ENCODE assay signal across 9 mouse cellular contexts in genomic region chr1:92696848-92697247, GRCm38 (mm10). TPM values are rescaled to one million over a fixed set of nuclear protein-coding genes. Genes with fewer than 3 reads are reported as not detected.
DNase-seq lines count a peak whose midpoint lies in the region; ATAC-seq and TF ChIP-seq lines count a peak whose summit lies in the region.
"Had no signal": no experiment of that assay in that cellular context is flagged by ENCODE, and none has a peak within 500 bp of the region (broad histone marks: within the 10 kb centered on the region; RNA-seq: fewer than 3 reads in every experiment).

No protein-coding gene starts in this region.

- H3K4me2 ChIP-seq in embryonic facial prominence, embryonic 14.5 days (ENCODE audit: low read depth, low read length), result no peak overlapping the region
- no peak overlapping the region for H3K4me2 ChIP-seq in midbrain, embryonic 12.5 days (replicated peaks)

- TF ChIP-seq CTCF in heart, adult 2 months (IDR thresholded peaks at IDR 0.05), result peak; percentile 81
- peak; percentile 90 for TF ChIP-seq CTCF in bone marrow, adult 2 months (IDR thresholded peaks at IDR 0.05; ENCODE audit: control insufficient read depth, insufficient read depth, low read length)
- TF ChIP-seq CTCF in left cerebral cortex, adult 2 months (IDR thresholded peaks at IDR 0.05), result peak; percentile 71
- peak; percentile 59; the same call in 1 of the 2 replicates for TF ChIP-seq CTCF in spleen, adult 2 months (IDR thresholded peaks at IDR 0.05; ENCODE audit: extremely low read depth, insufficient read depth, insufficient read length, insufficient replicate concordance)

- peak; percentile 63 to 74 for DNase-seq in heart, adult 2 months
- no peak for DNase-seq in heart, embryonic 10.5 days (ENCODE audit: low spot score)
- DNase-seq in embryonic facial prominence, embryonic 14.5 days (ENCODE audit: low spot score), result peak; percentile 82
- peak; percentile 70 to 76 for DNase-seq in heart, postnatal 36 days
- peak; percentile 64 to 69 for DNase-seq in left cerebral cortex, adult 2 months (ENCODE audit: extremely low spot score in 1 of 2, low spot score in 2 of 2)
- peak; percentile 9 to 31 for DNase-seq in spleen, adult 2 months (ENCODE audit: low read depth in 1 of 2, low spot score in 2 of 2)

- no peak overlapping the region for H3K27ac ChIP-seq in heart, adult 2 months
- no peak overlapping the region for H3K27ac ChIP-seq in heart, embryonic 10.5 days
- H3K27ac ChIP-seq in bone marrow, adult 2 months (ENCODE audit: control insufficient read depth, insufficient read depth, low read depth, low read length, poor library complexity), result no peak overlapping the region
- no peak overlapping the region for H3K27ac ChIP-seq in embryonic facial prominence, embryonic 14.5 days (replicated peaks; ENCODE audit: low read depth, low read length)
- no peak overlapping the region for H3K27ac ChIP-seq in left cerebral cortex, adult 2 months
- no peak overlapping the region for H3K27ac ChIP-seq in midbrain, embryonic 12.5 days (replicated peaks)
- H3K27ac ChIP-seq in spleen, adult 2 months (ENCODE audit: insufficient read depth, low read length), result no peak overlapping the region
- H3K27ac ChIP-seq: macrophage had no signal

- intact Hi-C loops in heart, adult 2 months (cut with DNase I), result loop anchor here (1.0 to 5.0 kb wide), 3 partner anchors 90 to 200 kb away; no protein-coding TSS in a partner anchor
- intact Hi-C loops in heart, postnatal 36 days (cut with DNase I), result loop anchor here (1.0 kb wide), 1 partner anchor 137 kb away; no protein-coding TSS in a partner anchor
- intact Hi-C loops in left cerebral cortex, adult 2 months (cut with DNase I), result loop anchor here (1.0 to 5.0 kb wide), 2 partner anchors 137 to 190 kb away; no protein-coding TSS in a partner anchor

- H3K36me3 ChIP-seq in heart, adult 2 months (ENCODE audit: control insufficient read depth, insufficient read depth, low read length), result no peaks in the 10 kb centered on the region
- H3K36me3 ChIP-seq in heart, embryonic 10.5 days, result no peaks in the 10 kb centered on the region
- H3K36me3 ChIP-seq in embryonic facial prominence, embryonic 14.5 days (ENCODE audit: control insufficient read depth, insufficient read depth, low read length), result no peaks in the 10 kb centered on the region
- H3K36me3 ChIP-seq in midbrain, embryonic 12.5 days, result no peaks in the 10 kb centered on the region
- H3K36me3 ChIP-seq in spleen, adult 2 months (ENCODE audit: control insufficient read depth, insufficient read depth, low read length), result no peaks in the 10 kb centered on the region

- H3K9me3 ChIP-seq in heart, embryonic 10.5 days, result no peaks in the 10 kb centered on the region
- no peaks in the 10 kb centered on the region for H3K9me3 ChIP-seq in embryonic facial prominence, embryonic 14.5 days (ENCODE audit: control insufficient read depth, low read length)
- H3K9me3 ChIP-seq in midbrain, embryonic 12.5 days, result no peaks in the 10 kb centered on the region

- H3K4me1 ChIP-seq in heart, adult 2 months (ENCODE audit: control insufficient read depth, insufficient read depth, low read length), result peaks cover 3% of the 10 kb centered on the region; the same call in 1 of the 2 replicates
- H3K4me1 ChIP-seq in heart, embryonic 10.5 days, result peaks cover 41% of the 10 kb centered on the region
- peaks cover 2% of the 10 kb centered on the region for H3K4me1 ChIP-seq in bone marrow, adult 2 months (ENCODE audit: control insufficient read depth, insufficient read depth, low read length)
- peaks cover 10% of the 10 kb centered on the region for H3K4me1 ChIP-seq in embryonic facial prominence, embryonic 14.5 days (ENCODE audit: control insufficient read depth, insufficient read depth, low read length)
- peaks cover 25% of the 10 kb centered on the region for H3K4me1 ChIP-seq in midbrain, embryonic 12.5 days
- H3K4me1 ChIP-seq in spleen, adult 2 months (ENCODE audit: control insufficient read depth, insufficient read depth, insufficient read length), result no peaks in the 10 kb centered on the region

- no peaks in the 10 kb centered on the region for H3K79me2 ChIP-seq in heart, adult 2 months (replicated peaks; ENCODE audit: control insufficient read depth, insufficient read depth, low read length)

- WGBS in heart, adult 2 months, result 36% methylated on average over 4 of the region's 4 CpGs
- 30% methylated on average over 4 of the region's 4 CpGs for WGBS in heart, embryonic 10.5 days
- WGBS in bone marrow, adult 2 months, result 30% methylated on average over 4 of the region's 4 CpGs
- WGBS in embryonic facial prominence, embryonic 14.5 days, result 23% methylated on average over 4 of the region's 4 CpGs
- 39% methylated on average over 4 of the region's 4 CpGs for WGBS in midbrain, embryonic 12.5 days
- 32% methylated on average over 4 of the region's 4 CpGs for WGBS in spleen, adult 2 months

- ATAC-seq in embryonic facial prominence, embryonic 14.5 days (ENCODE audit: low read depth), result 0 out of 2 replicates have a peak, but pooled peaks have one; percentile 39
- peak; percentile 45; the same call in 1 of the 2 replicates for ATAC-seq in midbrain, embryonic 12.5 days (ENCODE audit: low FRiP score, low read depth)

- H3K27me3 ChIP-seq in heart, adult 2 months (ENCODE audit: control insufficient read depth, insufficient read depth, low read length), result no peaks in the 10 kb centered on the region
- peaks cover 52% of the 10 kb centered on the region for H3K27me3 ChIP-seq in heart, embryonic 10.5 days (ENCODE audit: insufficient read depth, poor library complexity, severe bottlenecking)
- no peaks in the 10 kb centered on the region for H3K27me3 ChIP-seq in embryonic facial prominence, embryonic 14.5 days (replicated peaks; ENCODE audit: control insufficient read depth, insufficient read depth, low read length)
- H3K27me3 ChIP-seq in midbrain, embryonic 12.5 days, result peaks cover 14% of the 10 kb centered on the region; the same call in 1 of the 2 replicates
- no peaks in the 10 kb centered on the region for H3K27me3 ChIP-seq in spleen, adult 2 months (ENCODE audit: control insufficient read depth, insufficient read depth, low read length)

- H3K4me3 ChIP-seq in heart, adult 2 months, result no peak overlapping the region
- no peak overlapping the region for H3K4me3 ChIP-seq in heart, embryonic 10.5 days
- no peak overlapping the region for H3K4me3 ChIP-seq in bone marrow, adult 2 months (replicated peaks; ENCODE audit: control insufficient read depth, low read depth, low read length)
- H3K4me3 ChIP-seq in embryonic facial prominence, embryonic 14.5 days (ENCODE audit: low read depth, low read length), result no peak overlapping the region
- H3K4me3 ChIP-seq in left cerebral cortex, adult 2 months, result no peak overlapping the region
- no peak overlapping the region for H3K4me3 ChIP-seq in midbrain, embryonic 12.5 days
- H3K4me3 ChIP-seq in spleen, adult 2 months (ENCODE audit: extremely low read depth, insufficient read depth, insufficient read length), result no peak overlapping the region

- no peak overlapping the region for H3K9ac ChIP-seq in heart, adult 2 months (ENCODE audit: low read depth, low read length)
- H3K9ac ChIP-seq in embryonic facial prominence, embryonic 14.5 days (ENCODE audit: low read depth, low read length), result no peak overlapping the region
- no peak overlapping the region for H3K9ac ChIP-seq in midbrain, embryonic 12.5 days (replicated peaks)

- no peak for TF ChIP-seq POLR2A in heart, adult 2 months (IDR thresholded peaks at IDR 0.05; ENCODE audit: insufficient read depth, low read depth, low read length)
- no peak for TF ChIP-seq POLR2A in bone marrow, adult 2 months (IDR thresholded peaks at IDR 0.05; ENCODE audit: borderline replicate concordance, control insufficient read depth, low read depth, low read length)
- no peak for TF ChIP-seq POLR2A in spleen, adult 2 months (IDR thresholded peaks at IDR 0.05; ENCODE audit: low read depth, low read length)

- TF ChIP-seq EP300 in heart, adult 2 months (IDR thresholded peaks at IDR 0.05; ENCODE audit: insufficient read depth, low read depth, low read length), result 0 out of 2 replicates have a peak, but pooled peaks have one; percentile 35

RNA-seq across cellular contexts. Expression of gene Otos, which starts 48.2 kb away (rescaled TPM):
- total RNA-seq in heart, adult 2 months (2021), result not detected
- not detected in 2 replicates for polyA plus RNA-seq in heart, adult 2 months (2012; rRNA removed)
- 0.08 TPM in 1 of 2 replicates, not detected in the other for polyA plus RNA-seq in heart, embryonic 10.5 days (2016; fragmentation: Nextera tagmentation; extraction: Ambion mirVana)
- polyA plus RNA-seq in bone marrow, adult 2 months (2011; ENCODE audit: insufficient read depth, insufficient read length, low replicate concordance, missing spikeins), result 0.32 TPM in 1 of 2 replicates, not detected in the other
- polyA plus RNA-seq in embryonic facial prominence, embryonic 14.5 days (2014; fragmentation: Nextera tagmentation; extraction: Ambion mirVana), result 0.12 and 0.51 TPM in 2 replicates
- not detected for total RNA-seq in heart, postnatal 36 days (2021)
- not detected for total RNA-seq in left cerebral cortex, adult 2 months (2021)
- polyA plus RNA-seq in midbrain, embryonic 12.5 days (2016; fragmentation: Nextera tagmentation; extraction: Ambion mirVana), result not detected in 2 replicates
- polyA plus RNA-seq in spleen, adult 2 months (2012; rRNA removed), result 0.41 and 0.58 TPM in 2 replicates
- polyA plus RNA-seq: macrophage had no signal

RNA-seq across cellular contexts. Expression of gene Cops9, which starts 55.1 kb away (rescaled TPM):
- total RNA-seq in heart, adult 2 months (2021), result 100 to 1,000 TPM; 215 to 241 TPM
- polyA plus RNA-seq in heart, adult 2 months (2012; rRNA removed), result 144 and 181 TPM in 2 replicates
- 310 and 346 TPM in 2 replicates for polyA plus RNA-seq in heart, embryonic 10.5 days (2016; fragmentation: Nextera tagmentation; extraction: Ambion mirVana)
- polyA plus RNA-seq in bone marrow, adult 2 months (2011; ENCODE audit: insufficient read depth, insufficient read length, low replicate concordance, missing spikeins), result 151 and 176 TPM in 2 replicates
- polyA plus RNA-seq in embryonic facial prominence, embryonic 14.5 days (2014; fragmentation: Nextera tagmentation; extraction: Ambion mirVana), result 425 and 478 TPM in 2 replicates
- total RNA-seq in heart, postnatal 36 days (2021), result 100 to 1,000 TPM; 219 to 225 TPM
- 100 to 1,000 TPM; 237 TPM for total RNA-seq in left cerebral cortex, adult 2 months (2021)
- polyA plus RNA-seq in midbrain, embryonic 12.5 days (2016; fragmentation: Nextera tagmentation; extraction: Ambion mirVana), result 389 and 410 TPM in 2 replicates
- 45.7 and 49.3 TPM in 2 replicates for polyA plus RNA-seq in spleen, adult 2 months (2012; rRNA removed)
